Mouse (Mus musculus): Measurements from ENCODE around the gene Fam19a4.

DNA sequence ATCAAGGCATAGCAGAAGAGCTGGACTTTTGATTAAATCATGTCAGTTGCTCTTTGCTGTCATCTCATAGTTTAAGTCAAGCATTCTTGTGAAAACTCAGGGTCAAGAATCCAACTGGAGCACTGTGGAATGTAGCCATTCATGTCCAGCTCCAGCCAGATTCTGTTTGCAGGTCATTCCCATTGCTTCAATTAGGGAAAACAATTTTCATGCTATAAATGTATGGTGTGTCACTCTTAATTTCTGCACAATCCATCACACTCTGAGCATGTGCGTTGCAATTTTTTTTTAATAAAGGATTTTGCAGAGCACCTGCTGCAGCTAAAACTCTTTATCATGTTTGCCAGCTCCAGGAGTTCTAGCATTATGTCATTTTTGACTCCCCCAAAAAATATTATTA lies 261.5 kb downstream of the Fam19a4 start:
- TF ChIP-seq CTCF (IDR thresholded peaks at IDR 0.05; ENCODE audit: extremely low read depth, insufficient read depth, low read length) (no peak), POLR2A (IDR thresholded peaks at IDR 0.05; ENCODE audit: extremely low read depth, insufficient read depth, low read length) (no peak)

Data from cortical plate, adult 2 months (tissue).